Mouse (Mus musculus): Measurements from ENCODE around the gene Spag17.

DNA sequence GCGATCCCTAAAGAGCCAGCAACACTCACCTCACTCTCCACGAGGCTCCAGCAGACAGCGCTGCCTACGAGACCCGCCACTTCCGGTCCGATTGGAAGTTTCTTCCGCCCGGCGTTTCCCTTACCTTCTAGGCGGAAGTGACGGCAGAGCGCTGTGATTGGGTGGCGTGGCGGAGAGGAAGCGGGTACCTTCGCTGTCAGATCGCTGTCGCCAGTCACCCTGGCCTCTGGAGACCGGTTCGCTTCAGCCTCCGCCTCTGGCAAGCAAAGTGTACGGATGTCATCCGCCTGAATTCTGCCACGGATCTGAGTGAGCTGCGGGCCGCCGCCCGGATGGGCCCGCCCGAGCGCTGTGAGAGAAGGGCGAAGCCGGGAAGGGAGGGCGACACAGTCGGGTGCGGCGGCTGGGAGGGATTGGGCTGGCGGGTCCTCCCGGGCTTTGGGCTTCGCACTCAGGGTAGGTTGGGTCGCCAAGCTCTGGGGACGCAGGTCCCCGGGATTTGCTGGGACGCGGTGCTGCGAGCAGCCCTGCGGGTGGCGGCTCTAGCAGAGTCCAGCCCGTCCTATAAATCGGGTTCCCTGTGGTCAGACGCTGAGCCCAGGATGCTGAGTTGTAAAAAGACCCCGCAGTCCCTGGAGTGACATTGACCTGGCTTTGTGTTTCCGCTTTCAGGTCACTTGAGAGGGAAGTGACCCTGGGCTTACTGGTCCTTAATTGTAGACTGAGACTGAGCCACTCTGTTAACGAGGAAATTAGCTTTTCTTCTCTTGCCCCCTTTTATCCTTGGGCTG lies 277.3 kb downstream of the Spag17 start, which contains the start of the genes Gdap2 and Wdr3:
- TF ChIP-seq MYOG (IDR thresholded peaks at IDR 0.05; ENCODE audit: control insufficient read depth in 1 of 3, insufficient read depth in 1 of 3, insufficient read length in 2 of 3, low read depth in 2 of 3) = no peak
- TF ChIP-seq MYOD1 (IDR thresholded peaks at IDR 0.05; ENCODE audit: control insufficient read depth in 1 of 3, insufficient read length in 2 of 3, low read depth in 2 of 3) = no peak
- peak; percentile 92 for TF ChIP-seq POLR2A (IDR thresholded peaks at IDR 0.05; ENCODE audit: insufficient read length, low read depth)
- no peak for TF ChIP-seq SRF (IDR thresholded peaks at IDR 0.05; ENCODE audit: control insufficient read depth, insufficient read length, low read depth)
- no peak for TF ChIP-seq MAX (IDR thresholded peaks at IDR 0.05; ENCODE audit: low read depth)
- TF ChIP-seq CEBPB (IDR thresholded peaks at IDR 0.05; ENCODE audit: insufficient read depth, poor library complexity, severe bottlenecking) = no peak
- TF ChIP-seq USF1 (IDR thresholded peaks at IDR 0.05; ENCODE audit: low read depth) = no peak
- no peak for TF ChIP-seq E2F4 (IDR thresholded peaks at IDR 0.05; ENCODE audit: insufficient read depth)
- TF ChIP-seq POLR2AphosphoS2 (IDR thresholded peaks at IDR 0.05; ENCODE audit: insufficient read length, low read depth) = peak; percentile 93
- no peak for TF ChIP-seq TCF12 (IDR thresholded peaks at IDR 0.05; ENCODE audit: insufficient read depth, poor library complexity, severe bottlenecking)
- TF ChIP-seq REST (IDR thresholded peaks at IDR 0.05; ENCODE audit: insufficient read depth, insufficient read length) = no peak

Measured in myocyte (in vitro differentiated cells).